Mouse (Mus musculus) heart, embryonic 14.5 days (tissue): ENCODE data around the gene Mpl. TPM values are rescaled to one million over a fixed set of nuclear protein-coding genes. Genes with fewer than 3 reads are reported as not detected.

ENCODE experiments used
- ATAC-seq: fragments of 200-750 bp; cut with Nextera tagmentation; 2 replicates; pipeline ENCODE4 v1.8.0; 2017; ENCODE audit warnings: low read depth, moderate TSS enrichment; ENCODE audit not compliant: insufficient number of reproducible peaks, insufficient read depth, low FRiP score
- H3K27ac ChIP-seq, 2 experiments: fragments of 200-500 bp in 1 of 2; fragments of 300-500 bp in 1 of 2; sonication (generic) in 1 of 2; replicated peaks in 1 of 2; 2 replicates each; pipeline ENCODE4 v1.5.1; 2012 to 2014; ENCODE audit warnings: low read depth in 2 of 2, low read length in 2 of 2, control low read depth in 1 of 2, mild to moderate bottlenecking in 1 of 2, mixed read lengths in 1 of 2; ENCODE audit not compliant: control insufficient read depth in 1 of 2, insufficient read depth in 1 of 2
- H3K27me3 ChIP-seq: fragments of 300-500 bp; sonication (generic); 2 replicates; pipeline ENCODE4 v1.6.1; 2014; ENCODE audit warnings: mild to moderate bottlenecking, low read length, control low read depth; ENCODE audit not compliant: control insufficient read depth, insufficient read depth
- H3K36me3 ChIP-seq: fragments of 300-500 bp; sonication (generic); 2 replicates; pipeline ENCODE4 v1.6.1; 2014; ENCODE audit warnings: mild to moderate bottlenecking, control low read depth, low read length, mixed read lengths; ENCODE audit not compliant: control insufficient read depth, insufficient read depth
- H3K4me1 ChIP-seq, 2 experiments: fragments of 200-500 bp in 1 of 2; fragments of 300-500 bp in 1 of 2; sonication (generic) in 1 of 2; 2 replicates each; pipeline ENCODE4 v1.6.1; 2012 to 2014; ENCODE audit warnings: low read length in 2 of 2, control low read depth in 1 of 2, mixed read lengths in 1 of 2; ENCODE audit not compliant: control insufficient read depth in 2 of 2, insufficient read depth in 2 of 2
- H3K4me2 ChIP-seq: fragments of 300-500 bp; sonication (generic); 2 replicates; pipeline ENCODE4 v1.6.1; 2014; ENCODE audit warnings: mild to moderate bottlenecking, low read length
- H3K4me3 ChIP-seq, 2 experiments: fragments of 200-500 bp in 1 of 2; fragments of 300-500 bp in 1 of 2; sonication (generic) in 1 of 2; 2 replicates each; pipeline ENCODE4 v1.5.1; 2012 to 2014; ENCODE audit warnings: low read length in 2 of 2, mild to moderate bottlenecking in 2 of 2, control low read depth in 1 of 2, low read depth in 1 of 2, moderate library complexity in 1 of 2; ENCODE audit not compliant: control insufficient read depth in 1 of 2, insufficient read depth in 1 of 2
- H3K9ac ChIP-seq: fragments of 300-500 bp; sonication (generic); 2 replicates; pipeline ENCODE4 v1.6.1; 2014; ENCODE audit warnings: mild to moderate bottlenecking, low read length
- H3K9me3 ChIP-seq: fragments of 300-500 bp; sonication (generic); 2 replicates; pipeline ENCODE4 v1.6.1; 2016; ENCODE audit warnings: low read length, control low read depth; ENCODE audit not compliant: control insufficient read depth
- WGBS: fragments of 180-500 bp; shearing (Covaris S2); extraction: QIAGEN DNeasy Blood & Tissue Kit; methylation state at CpG from one replicate; pipeline ENCODE4 v1.1.7; 2014; 5-methylcytosine and 5-hydroxymethylcytosine counted together
- polyA plus RNA-seq: library from polyadenylated mRNA; unstranded; fragments of >200 nt; fragmentation: Nextera tagmentation; extraction: Ambion mirVana; gene quantifications from 2 replicates; pipeline ENCODE4 v1.2.1, GENCODE M21; 2014

The Mpl gene
- polyA plus RNA-seq, 1 experiment from 2014 or later = 1.0 TPM

DNA sequence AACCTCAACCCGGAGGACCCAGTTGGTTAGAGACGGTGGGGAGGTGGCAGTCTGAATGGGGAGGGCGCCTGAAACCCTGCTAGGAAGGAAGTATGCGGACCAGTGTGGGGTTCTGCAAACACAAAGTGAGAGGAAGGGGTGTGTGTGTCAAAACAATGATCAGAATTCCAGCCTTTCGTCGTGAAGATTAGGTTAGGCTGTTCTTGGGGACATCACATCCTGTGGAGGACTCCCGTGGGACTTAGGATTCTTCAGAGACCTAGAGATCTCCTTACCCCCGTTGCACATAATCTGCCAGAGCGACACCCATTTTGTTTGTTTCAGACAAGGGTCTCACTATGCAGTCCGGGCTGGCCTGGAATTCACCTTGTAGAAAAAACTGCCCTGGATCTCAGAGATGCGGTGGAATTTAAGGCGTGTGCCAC lies 19.5 kb downstream of the Mpl start:
- WGBS = 4% methylated on average over 12 of the region's 12 CpGs

DNA sequence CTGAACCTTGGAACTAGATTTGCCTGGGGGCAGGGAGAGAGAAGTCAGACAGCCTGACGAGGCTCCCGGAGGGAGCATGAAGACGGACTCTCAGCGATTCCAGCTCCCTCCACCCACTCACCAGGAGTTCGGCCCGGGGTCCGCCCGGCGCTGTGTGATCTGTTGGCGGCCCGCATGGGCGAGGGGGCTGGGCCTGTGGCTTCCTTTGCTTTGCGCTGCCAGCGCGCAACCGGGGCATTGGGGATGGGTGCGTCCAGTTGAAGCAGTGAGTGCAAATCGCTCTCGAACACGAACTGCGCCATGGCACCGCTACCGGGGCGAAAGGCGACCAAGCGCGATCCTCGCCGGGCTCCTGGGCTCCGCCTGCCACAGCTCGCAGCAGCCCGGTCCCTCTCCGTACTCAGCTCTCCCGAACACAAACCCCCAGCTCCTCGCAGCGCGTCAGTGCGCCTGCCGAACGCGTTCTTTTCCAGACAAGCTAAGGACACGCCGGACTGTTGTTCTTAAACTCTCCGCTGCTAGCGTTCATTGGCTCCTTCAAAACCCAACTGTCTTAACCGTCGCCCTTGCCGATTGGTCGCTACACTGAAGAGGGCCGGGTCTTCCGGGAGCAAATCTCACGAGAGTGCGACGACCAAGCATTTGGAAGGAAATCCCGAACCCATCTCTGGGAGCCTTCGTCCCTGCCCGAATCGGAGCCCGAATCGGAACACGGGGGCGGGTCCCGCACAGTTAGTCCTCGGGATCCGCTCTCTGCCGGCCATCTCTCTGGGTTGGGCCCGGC lies 20.3 kb downstream of the Mpl start, which contains the start of gene Cdc20:
Cdc20 (minus strand) TSS at position 533 of the 784 bp plus-strand sequence.
- Histone ChIP-seq H3K27ac (peak within 1 kb of the TSS; percentile 92 to 96), H3K9ac (peak within 1 kb of the TSS; percentile 85), H3K9me3 (no peaks in the 10 kb centered on the region), H3K36me3 (peaks cover 38% of the 10 kb centered on the region), H3K27me3 (no peaks in the 10 kb centered on the region), H3K4me3 (peak within 1 kb of the TSS; percentile 68 to 74), H3K4me1 (peaks cover 27 to 36% of the 10 kb centered on the region in 2 experiments), H3K4me2 (peak within 1 kb of the TSS; percentile 97)
- peak; percentile 92 for ATAC-seq
- under 1% methylated on average over 67 of the region's 67 CpGs for WGBS

More for the DNA sequence above, 19.5 kb downstream of the Mpl start:
- H3K4me3 ChIP-seq = peak overlapping the region; percentile 68 to 74
- H3K4me1 ChIP-seq = peaks cover 27 to 36% of the 10 kb centered on the region in 2 experiments
- H3K36me3 ChIP-seq = peaks cover 30% of the 10 kb centered on the region
- H3K27me3 ChIP-seq = no peaks in the 10 kb centered on the region
- H3K9ac ChIP-seq = peak overlapping the region; percentile 79
- H3K4me2 ChIP-seq = peak overlapping the region; percentile 97
- H3K27ac ChIP-seq = peak overlapping the region; percentile 92 to 96
- no peaks in the 10 kb centered on the region for H3K9me3 ChIP-seq
- peak; percentile 53 for ATAC-seq

DNA sequence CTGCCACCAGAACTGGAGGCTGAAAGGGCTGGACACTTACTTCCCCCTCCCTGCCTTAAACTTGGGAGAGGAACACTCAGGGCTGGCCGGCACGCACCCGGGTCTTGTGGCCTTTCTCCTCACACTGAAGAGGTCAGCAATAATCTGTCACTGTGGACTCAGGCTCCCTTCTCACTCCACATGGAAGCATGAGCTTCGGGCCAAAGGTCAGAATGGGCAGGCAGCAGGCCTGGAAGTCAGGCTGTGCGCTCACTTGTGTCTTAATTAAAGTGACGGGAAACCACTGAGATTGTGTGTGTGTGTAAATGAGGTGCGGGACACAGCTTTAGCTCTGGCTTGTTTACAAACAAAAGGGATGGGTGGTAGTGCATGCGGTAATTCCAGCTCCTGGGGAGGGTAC lies 25.0 kb downstream of the Mpl start:
- Histone ChIP-seq H3K4me2 (no peak overlapping the region), H3K4me3 (no peak overlapping the region), H3K9ac (no peak overlapping the region), H3K36me3 (peaks cover 58% of the 10 kb centered on the region), H3K27me3 (no peaks in the 10 kb centered on the region), H3K9me3 (no peaks in the 10 kb centered on the region), H3K27ac (no peak overlapping the region), H3K4me1 (peaks cover 28 to 45% of the 10 kb centered on the region in 2 experiments)
- 84% methylated on average over 8 of the region's 8 CpGs for WGBS
- ATAC-seq = no peak

DNA sequence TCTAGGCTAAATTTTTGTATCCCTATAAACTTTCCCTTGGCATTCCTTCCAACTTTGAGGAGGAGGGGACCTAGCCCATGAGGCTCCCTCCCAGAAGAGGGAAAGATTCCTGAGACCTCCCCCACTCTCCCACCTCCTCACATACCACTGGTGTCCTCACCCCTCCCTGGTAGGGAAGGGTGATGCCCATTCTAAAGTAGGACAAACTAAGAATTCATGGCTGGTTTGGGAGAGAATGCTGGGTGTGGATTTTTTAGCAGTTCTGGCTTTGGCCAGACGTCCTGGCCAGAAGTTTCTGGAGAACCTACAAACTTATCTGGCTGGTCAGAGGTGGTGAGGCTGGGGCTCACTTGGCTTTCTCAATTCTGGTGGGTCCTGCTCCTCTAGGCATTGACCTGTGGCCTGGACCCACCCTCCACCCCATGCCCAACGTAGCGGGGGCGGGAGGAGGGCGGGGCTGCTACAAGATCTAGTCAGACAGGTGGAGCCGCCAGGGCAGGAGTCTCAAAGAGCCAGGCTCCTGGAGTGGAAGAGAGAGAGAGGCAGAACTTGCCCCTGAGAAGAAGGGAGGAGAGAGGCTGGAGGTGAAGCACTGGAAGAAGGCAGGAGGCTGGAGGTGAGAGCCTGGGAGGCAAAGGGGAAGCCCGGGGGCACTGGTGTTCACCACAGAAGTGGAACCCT lies 28.0 kb downstream of the Mpl start:
- Histone ChIP-seq H3K27me3 (no peaks in the 10 kb centered on the region), H3K4me1 (peaks cover 12 to 26% of the 10 kb centered on the region in 2 experiments), H3K9ac (peak overlapping the region; percentile 79), H3K9me3 (no peaks in the 10 kb centered on the region), H3K4me3 (peak overlapping the region in 1 of 2 experiments; percentile 61; a peak in 2 of 4 replicates), H3K27ac (peak overlapping the region in 1 of 2 experiments; percentile 72; a peak in 1 of 4 replicates), H3K36me3 (peaks cover 44% of the 10 kb centered on the region), H3K4me2 (peak overlapping the region; percentile 86)
- ATAC-seq = no peak
- WGBS = 45% methylated on average over 7 of the region's 7 CpGs

DNA sequence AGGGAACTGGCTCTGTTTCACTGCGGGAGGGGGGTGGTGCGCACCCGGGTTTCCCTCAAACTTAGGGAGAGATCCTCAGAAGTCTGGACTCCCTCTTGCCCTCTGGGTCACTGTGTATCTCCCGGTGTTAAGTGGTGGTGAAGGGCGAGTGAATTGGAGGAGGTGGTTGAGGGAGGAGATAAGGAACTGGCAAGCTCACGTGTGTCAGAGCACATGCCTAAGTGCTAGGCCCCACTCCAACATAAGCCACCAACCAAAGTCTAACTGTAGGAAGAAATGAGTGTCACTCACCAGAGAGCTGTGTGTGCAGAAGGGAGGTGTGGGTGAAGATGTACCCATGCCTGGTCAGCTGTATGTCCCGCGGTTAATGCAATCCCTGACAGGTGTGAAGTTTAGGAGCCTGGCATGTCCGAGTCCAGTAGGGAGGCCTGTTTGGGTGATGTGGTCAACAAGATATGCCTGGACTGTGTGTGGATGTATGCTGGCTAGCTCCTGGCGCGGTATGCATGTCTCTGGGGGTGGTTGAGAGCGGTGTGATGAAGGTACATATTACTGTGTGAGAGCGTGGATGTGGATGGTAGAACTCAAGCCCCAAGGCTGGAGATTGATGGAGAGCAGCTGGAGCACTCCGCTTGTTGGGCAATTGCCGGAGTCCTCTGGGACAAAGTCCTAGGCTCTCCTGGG lies 28.6 kb downstream of the Mpl start:
- peak overlapping the region; percentile 79 for H3K9ac ChIP-seq
- H3K4me3 ChIP-seq = peak overlapping the region; percentile 61 to 90
- H3K27ac ChIP-seq = peak overlapping the region; percentile 72 to 85
- peak overlapping the region; percentile 86 for H3K4me2 ChIP-seq
- 31% methylated on average over 15 of the region's 15 CpGs for WGBS
- H3K27me3 ChIP-seq = no peaks in the 10 kb centered on the region
- peaks cover 12 to 21% of the 10 kb centered on the region in 2 experiments for H3K4me1 ChIP-seq
- peaks cover 43% of the 10 kb centered on the region for H3K36me3 ChIP-seq
- H3K9me3 ChIP-seq = no peaks in the 10 kb centered on the region
- ATAC-seq = peak; percentile 30; the same call in 1 of the 2 replicates

DNA sequence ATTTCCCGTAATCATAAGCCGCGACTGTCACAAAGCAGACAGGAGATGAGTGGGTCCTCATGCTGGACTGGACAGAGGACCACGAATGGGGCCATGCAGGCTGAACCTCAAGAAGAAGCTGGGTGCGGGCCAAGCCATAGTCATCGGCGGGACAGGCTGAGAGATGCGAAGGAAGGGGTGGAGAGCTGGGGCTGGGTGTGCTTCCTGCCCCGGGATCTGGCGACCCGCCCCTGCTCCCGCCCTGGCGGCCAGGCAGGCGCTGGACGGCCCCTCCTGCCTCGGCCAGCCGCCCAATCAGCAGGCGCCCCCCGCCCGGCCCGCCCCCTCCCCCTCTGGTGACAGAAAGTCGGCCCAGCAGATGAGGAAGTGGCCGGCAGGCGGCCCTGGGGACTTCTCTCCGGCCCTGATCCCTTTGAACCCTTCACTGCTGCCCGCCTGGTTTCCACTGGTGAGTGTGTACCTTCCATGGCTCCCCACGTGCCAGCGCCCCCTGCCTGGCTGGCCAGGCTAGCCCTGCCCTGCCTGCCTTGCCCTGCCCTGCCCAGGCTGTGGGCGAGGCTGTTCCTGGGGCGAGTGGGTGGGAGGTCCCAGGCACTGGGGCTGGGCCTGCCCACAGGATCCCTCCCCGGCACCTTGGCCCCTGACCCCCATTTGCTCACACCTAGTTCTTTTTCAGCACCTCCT lies 29.4 kb downstream of the Mpl start, which contains the start of gene Elovl1:
Elovl1 (plus strand) TSS at position 326 of the 684 bp plus-strand sequence.
- H3K27ac ChIP-seq = peak within 1 kb of the TSS; percentile 72 to 85
- peaks cover 39% of the 10 kb centered on the region for H3K36me3 ChIP-seq
- H3K27me3 ChIP-seq = no peaks in the 10 kb centered on the region
- H3K9ac ChIP-seq = peak within 1 kb of the TSS; percentile 79
- WGBS = 1% methylated on average over 19 of the region's 31 CpGs
- no peaks in the 10 kb centered on the region for H3K9me3 ChIP-seq
- peaks cover 12 to 21% of the 10 kb centered on the region in 2 experiments for H3K4me1 ChIP-seq
- H3K4me2 ChIP-seq = peak within 1 kb of the TSS; percentile 86
- H3K4me3 ChIP-seq = peak within 1 kb of the TSS; percentile 61 to 90
- ATAC-seq = peak; percentile 92

DNA sequence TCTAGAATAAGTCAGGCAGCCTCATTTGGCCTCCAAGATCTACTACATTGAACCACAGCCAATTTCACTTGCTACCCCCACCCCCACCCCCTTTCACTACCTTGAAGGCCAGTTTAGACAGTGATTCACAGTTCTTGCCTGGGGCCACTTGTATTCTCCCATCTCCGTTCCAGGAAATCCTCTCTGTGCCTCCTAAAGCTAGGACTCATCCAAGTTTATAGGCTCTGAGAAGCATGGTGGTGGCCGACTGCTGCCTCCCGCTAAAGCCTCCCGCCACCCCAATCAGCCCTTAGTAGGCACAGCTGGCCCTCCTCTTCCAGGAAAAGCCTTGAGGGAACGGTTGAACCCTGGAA lies 29.9 kb downstream of the Mpl start:
- H3K9ac ChIP-seq = peak overlapping the region; percentile 79
- WGBS = under 1% methylated on average over 5 of the region's 5 CpGs
- peak overlapping the region; percentile 43 to 72 for H3K27ac ChIP-seq
- H3K4me3 ChIP-seq = peak overlapping the region; percentile 54 to 61
- H3K4me2 ChIP-seq = peak overlapping the region; percentile 86
- peaks cover 37% of the 10 kb centered on the region for H3K36me3 ChIP-seq
- peak; percentile 1; the same call in 1 of the 2 replicates for ATAC-seq
- H3K4me1 ChIP-seq = peaks cover 12 to 21% of the 10 kb centered on the region in 2 experiments
- no peaks in the 10 kb centered on the region for H3K9me3 ChIP-seq
- H3K27me3 ChIP-seq = no peaks in the 10 kb centered on the region
